Mouse (Mus musculus): ENCODE results near the gene Hoxa7. TPM values are rescaled to one million over a fixed set of nuclear protein-coding genes. Genes with fewer than 3 reads are reported as not detected.

Gene Hoxa7
- polyA plus RNA-seq, 1 experiment = 1.4 TPM

- Histone ChIP-seq H3K27ac (ENCODE audit: insufficient read depth, low read length) (no peak within 1 kb of the TSS), H3K36me3 (ENCODE audit: control insufficient read depth, insufficient read depth, low read length, poor library complexity, severe bottlenecking) (no peaks in the 10 kb centered on the region), H3K9ac (ENCODE audit: low read depth, poor library complexity, severe bottlenecking) (no peak within 1 kb of the TSS), H3K9me3 (replicated peaks; ENCODE audit: control insufficient read depth, insufficient read depth, low read length, poor library complexity, severe bottlenecking) (no peaks in the 10 kb centered on the region), H3K27me3 (ENCODE audit: control insufficient read depth, insufficient read depth, low read length, poor library complexity, severe bottlenecking) (peaks cover 49% of the 10 kb centered on the region), H3K4me1 (ENCODE audit: control insufficient read depth, insufficient read depth, low read length) (no peaks in the 10 kb centered on the region), H3K4me3 (ENCODE audit: low read depth, low read length) (0 out of 2 replicates have a peak within 1 kb of the TSS, but pooled peaks have one; percentile 9)
- TF ChIP-seq CTCF (IDR thresholded peaks at IDR 0.05; ENCODE audit: low read depth, low read length) (no peak), EP300 (IDR thresholded peaks at IDR 0.05; ENCODE audit: insufficient read depth, low read depth, low read length) (no peak), POLR2A (IDR thresholded peaks at IDR 0.05; ENCODE audit: insufficient read depth, low read length) (no peak)
Measured at GRCm38 (mm10) chr6:52213119-52213986, 8.3 kb downstream of the Hoxa7 start, which contains the start of the genes Hoxa3 and Gm28308. Gene Hoxa3 (minus strand): TSS chr6:52213336. Gene Gm28308 (minus strand): TSS chr6:52213339.

DNA sequence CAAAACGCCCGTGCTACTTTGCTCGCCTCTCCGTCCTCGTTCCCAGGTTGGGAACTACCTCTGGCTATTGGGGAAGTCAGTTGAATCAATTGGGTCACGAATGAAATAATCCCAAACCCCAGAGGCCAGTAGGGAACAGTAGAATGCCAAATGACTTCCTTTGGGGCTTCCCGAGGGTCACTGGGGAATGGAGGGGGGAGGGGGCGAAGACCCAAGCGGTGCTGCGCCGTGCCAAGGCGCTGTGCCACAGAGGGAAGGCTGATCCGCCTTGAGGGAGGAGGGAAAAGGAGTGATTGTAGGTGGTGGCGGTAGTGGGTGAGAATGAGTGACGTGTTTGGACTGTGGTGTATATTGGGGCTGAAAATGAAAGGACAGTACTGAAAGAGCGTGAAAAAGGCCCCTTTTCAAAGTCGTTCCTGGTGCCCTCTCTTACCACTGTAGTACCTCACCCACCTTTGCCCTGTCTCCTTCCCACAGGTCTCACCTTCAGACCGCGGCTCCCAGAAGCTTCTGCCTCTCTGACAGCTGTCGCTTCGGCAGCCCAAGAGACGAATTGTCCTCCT, 9.0 kb downstream of the Hoxa7 start:
- Histone ChIP-seq H3K4me3 (ENCODE audit: low read depth, low read length) (no peak overlapping the region), H3K9ac (ENCODE audit: low read depth, poor library complexity, severe bottlenecking) (no peak overlapping the region), H3K4me1 (ENCODE audit: control insufficient read depth, insufficient read depth, low read length) (no peaks in the 10 kb centered on the region), H3K27ac (ENCODE audit: insufficient read depth, low read length) (no peak overlapping the region), H3K36me3 (ENCODE audit: control insufficient read depth, insufficient read depth, low read length, poor library complexity, severe bottlenecking) (no peaks in the 10 kb centered on the region), H3K9me3 (replicated peaks; ENCODE audit: control insufficient read depth, insufficient read depth, low read length, poor library complexity, severe bottlenecking) (no peaks in the 10 kb centered on the region), H3K27me3 (ENCODE audit: control insufficient read depth, insufficient read depth, low read length, poor library complexity, severe bottlenecking) (peaks cover 46% of the 10 kb centered on the region)
- TF ChIP-seq CTCF (IDR thresholded peaks at IDR 0.05; ENCODE audit: low read depth, low read length) (no peak), EP300 (IDR thresholded peaks at IDR 0.05; ENCODE audit: insufficient read depth, low read depth, low read length) (no peak), POLR2A (IDR thresholded peaks at IDR 0.05; ENCODE audit: insufficient read depth, low read length) (no peak)

GRCm38 (mm10) chr6:52211961-52212360, 9.7 kb downstream of the Hoxa7 start:
- Histone ChIP-seq H3K4me1 (ENCODE audit: control insufficient read depth, insufficient read depth, low read length) (no peaks in the 10 kb centered on the region), H3K36me3 (ENCODE audit: control insufficient read depth, insufficient read depth, low read length, poor library complexity, severe bottlenecking) (no peaks in the 10 kb centered on the region), H3K4me3 (ENCODE audit: low read depth, low read length) (no peak overlapping the region), H3K27ac (ENCODE audit: insufficient read depth, low read length) (no peak overlapping the region), H3K9ac (ENCODE audit: low read depth, poor library complexity, severe bottlenecking) (no peak overlapping the region), H3K9me3 (replicated peaks; ENCODE audit: control insufficient read depth, insufficient read depth, low read length, poor library complexity, severe bottlenecking) (no peaks in the 10 kb centered on the region), H3K27me3 (ENCODE audit: control insufficient read depth, insufficient read depth, low read length, poor library complexity, severe bottlenecking) (peaks cover 47% of the 10 kb centered on the region)
- TF ChIP-seq EP300 (IDR thresholded peaks at IDR 0.05; ENCODE audit: insufficient read depth, low read depth, low read length) = no peak
- TF ChIP-seq POLR2A (IDR thresholded peaks at IDR 0.05; ENCODE audit: insufficient read depth, low read length) = no peak
- TF ChIP-seq CTCF (IDR thresholded peaks at IDR 0.05; ENCODE audit: low read depth, low read length) = no peak

DNA sequence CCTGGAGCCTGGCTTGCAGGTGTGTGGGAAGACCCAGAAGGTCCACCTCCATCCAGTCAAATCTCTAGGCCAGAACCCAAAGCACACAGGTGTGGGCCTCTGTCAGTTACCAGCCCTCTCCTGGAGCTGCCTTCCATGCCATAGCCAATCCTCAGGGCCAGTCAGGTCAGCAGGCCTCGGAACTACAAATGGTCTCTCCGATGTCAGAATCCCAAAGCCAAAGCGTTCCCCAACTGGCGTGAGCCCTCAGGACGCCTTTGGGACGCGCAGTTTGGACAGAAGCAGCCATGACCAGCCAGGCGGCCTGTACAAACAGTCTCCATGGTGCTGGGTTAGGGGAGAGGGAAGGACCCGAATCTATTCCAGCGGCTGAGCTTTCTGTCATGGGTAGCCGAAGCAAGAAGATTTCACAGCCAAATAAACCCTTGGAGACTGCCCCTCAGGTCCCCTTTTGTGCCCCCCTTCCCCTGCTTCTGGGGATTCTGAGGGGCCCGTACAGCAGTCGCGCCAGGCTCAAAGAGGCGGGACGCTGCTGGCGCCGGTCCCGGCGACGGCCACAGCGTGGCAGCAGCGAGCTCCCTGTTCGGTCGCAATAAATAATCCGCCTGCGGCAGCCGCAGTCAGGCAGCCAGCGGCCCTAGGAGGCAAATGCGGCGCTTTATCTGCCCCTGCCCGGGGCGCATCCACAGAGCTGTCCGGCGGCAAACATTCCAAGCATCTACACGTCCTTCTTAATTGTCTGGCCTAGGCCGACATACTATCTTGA, 10.3 kb downstream of the Hoxa7 start:
- no peak for TF ChIP-seq EP300 (IDR thresholded peaks at IDR 0.05; ENCODE audit: insufficient read depth, low read depth, low read length)
- no peak for TF ChIP-seq POLR2A (IDR thresholded peaks at IDR 0.05; ENCODE audit: insufficient read depth, low read length)
- TF ChIP-seq CTCF (IDR thresholded peaks at IDR 0.05; ENCODE audit: low read depth, low read length) = peak; percentile 61
- Histone ChIP-seq H3K27me3 (ENCODE audit: control insufficient read depth, insufficient read depth, low read length, poor library complexity, severe bottlenecking) (peaks cover 41% of the 10 kb centered on the region), H3K27ac (ENCODE audit: insufficient read depth, low read length) (no peak overlapping the region), H3K4me1 (ENCODE audit: control insufficient read depth, insufficient read depth, low read length) (no peaks in the 10 kb centered on the region), H3K9ac (ENCODE audit: low read depth, poor library complexity, severe bottlenecking) (no peak overlapping the region), H3K9me3 (replicated peaks; ENCODE audit: control insufficient read depth, insufficient read depth, low read length, poor library complexity, severe bottlenecking) (no peaks in the 10 kb centered on the region), H3K36me3 (ENCODE audit: control insufficient read depth, insufficient read depth, low read length, poor library complexity, severe bottlenecking) (no peaks in the 10 kb centered on the region), H3K4me3 (ENCODE audit: low read depth, low read length) (no peak overlapping the region)

GRCm38 (mm10) chr6:52209685-52210046, 12.0 kb downstream of the Hoxa7 start:
- H3K27ac ChIP-seq (ENCODE audit: insufficient read depth, low read length) = no peak overlapping the region
- no peaks in the 10 kb centered on the region for H3K36me3 ChIP-seq (ENCODE audit: control insufficient read depth, insufficient read depth, low read length, poor library complexity, severe bottlenecking)
- no peaks in the 10 kb centered on the region for H3K9me3 ChIP-seq (replicated peaks; ENCODE audit: control insufficient read depth, insufficient read depth, low read length, poor library complexity, severe bottlenecking)
- H3K4me3 ChIP-seq (ENCODE audit: low read depth, low read length) = no peak overlapping the region
- H3K4me1 ChIP-seq (ENCODE audit: control insufficient read depth, insufficient read depth, low read length) = no peaks in the 10 kb centered on the region
- H3K27me3 ChIP-seq (ENCODE audit: control insufficient read depth, insufficient read depth, low read length, poor library complexity, severe bottlenecking) = peaks cover 37% of the 10 kb centered on the region
- TF ChIP-seq EP300 (IDR thresholded peaks at IDR 0.05; ENCODE audit: insufficient read depth, low read depth, low read length) = no peak
- no peak for TF ChIP-seq POLR2A (IDR thresholded peaks at IDR 0.05; ENCODE audit: insufficient read depth, low read length)
- no peak for TF ChIP-seq CTCF (IDR thresholded peaks at IDR 0.05; ENCODE audit: low read depth, low read length)
- no peak overlapping the region for H3K9ac ChIP-seq (ENCODE audit: low read depth, poor library complexity, severe bottlenecking)
